In genomic region chr9:13716316-13717099, GRCm38 (mm10) we compare ENCODE assay signal across 8 mouse cellular contexts. TPM values are rescaled to one million over a fixed set of nuclear protein-coding genes. Genes with fewer than 3 reads are reported as not detected.
DNase-seq lines count a peak whose midpoint lies in the region; ATAC-seq and TF ChIP-seq lines count a peak whose summit lies in the region.

No protein-coding gene starts in this region.

- H3K36me3 ChIP-seq in E14TG2a.4 (ENCODE audit: insufficient read depth, low read length) = no peaks in the 10 kb centered on the region
- H3K36me3 ChIP-seq in forebrain, embryonic 10.5 days (replicated peaks) = no peaks in the 10 kb centered on the region
- no peaks in the 10 kb centered on the region for H3K36me3 ChIP-seq in heart, postnatal 0 days (replicated peaks; ENCODE audit: control insufficient read depth, insufficient read depth, low read length)
- H3K36me3 ChIP-seq in liver, embryonic 14.5 days (replicated peaks; ENCODE audit: control insufficient read depth, insufficient read depth, low read depth) = no peaks in the 10 kb centered on the region
- no peaks in the 10 kb centered on the region for H3K36me3 ChIP-seq in neural tube, embryonic 13.5 days

- no peak overlapping the region for H3K27ac ChIP-seq in forebrain, embryonic 10.5 days
- H3K27ac ChIP-seq in heart, postnatal 0 days (ENCODE audit: low read depth) = no peak overlapping the region
- H3K27ac ChIP-seq in liver, embryonic 14.5 days = no peak overlapping the region
- H3K27ac ChIP-seq in neural tube, embryonic 13.5 days (replicated peaks) = no peak overlapping the region

- WGBS in forebrain, embryonic 10.5 days = 30% methylated on average over 8 of the region's 8 CpGs
- 19% methylated on average over 8 of the region's 8 CpGs for WGBS in heart, postnatal 0 days
- WGBS in liver, embryonic 14.5 days (ENCODE audit: insufficient replicate concordance) = 17% methylated on average over 8 of the region's 8 CpGs
- WGBS in neural tube, embryonic 13.5 days = 28% methylated on average over 8 of the region's 8 CpGs

- H3K4me1 ChIP-seq in E14TG2a.4 (replicated peaks; ENCODE audit: low read depth, low read length) = no peaks in the 10 kb centered on the region
- 0 out of 2 replicates have a peak, but pooled peaks cover 2% of the 10 kb centered on the region for H3K4me1 ChIP-seq in forebrain, embryonic 10.5 days
- 0 out of 2 replicates have a peak, but pooled peaks cover 3% of the 10 kb centered on the region for H3K4me1 ChIP-seq in heart, postnatal 0 days (ENCODE audit: control insufficient read depth, insufficient read depth)
- no peaks in the 10 kb centered on the region for H3K4me1 ChIP-seq in liver, embryonic 14.5 days (replicated peaks; ENCODE audit: control insufficient read depth in 2 of 2, insufficient read depth in 2 of 2, low read length in 1 of 2)
- no peaks in the 10 kb centered on the region for H3K4me1 ChIP-seq in neural tube, embryonic 13.5 days (replicated peaks)

- peak; percentile 6 for DNase-seq in c-Kit-negative CD71-positive TER-119-positive erythroid progenitor cells, embryonic 14.5 days (ENCODE audit: low read depth, low spot score)
- DNase-seq in forebrain, embryonic 10.5 days (ENCODE audit: extremely low spot score, low spot score) = peak; percentile 74
- peak; percentile 82 for DNase-seq in heart, postnatal 0 days (ENCODE audit: low spot score)
- DNase-seq in kidney, postnatal 36 days = peak; percentile 85 to 89
- peak; percentile 32 to 34 (median 33) for DNase-seq in liver, embryonic 14.5 days (ENCODE audit: low read depth in 3 of 3, low spot score in 3 of 3)
- peak; percentile 55 for DNase-seq in telencephalon, adult 2 months (ENCODE audit: low read depth, low spot score)

- ATAC-seq in heart, postnatal 0 days (ENCODE audit: insufficient read depth, low read depth) = no peak
- ATAC-seq in liver, embryonic 14.5 days (ENCODE audit: insufficient read depth) = no peak
- peak; percentile 74 for ATAC-seq in neural tube, embryonic 13.5 days (ENCODE audit: low read depth)

- no peak overlapping the region for H3K9ac ChIP-seq in heart, postnatal 0 days (replicated peaks; ENCODE audit: low read depth, low read length)
- H3K9ac ChIP-seq in liver, embryonic 14.5 days (replicated peaks) = no peak overlapping the region
- no peak overlapping the region for H3K9ac ChIP-seq in neural tube, embryonic 13.5 days

- H3K4me2 ChIP-seq in heart, postnatal 0 days (ENCODE audit: low read depth, low read length) = peak overlapping the region; percentile 26; the same call in 1 of the 2 replicates
- no peak overlapping the region for H3K4me2 ChIP-seq in liver, embryonic 14.5 days (ENCODE audit: low read depth)
- H3K4me2 ChIP-seq in neural tube, embryonic 13.5 days = no peak overlapping the region

- no peak for TF ChIP-seq EP300 in heart, postnatal 0 days (IDR thresholded peaks at IDR 0.05; ENCODE audit: low read depth)
- TF ChIP-seq EP300 in liver, embryonic 14.5 days (IDR thresholded peaks at IDR 0.05; ENCODE audit: low read depth) = no peak

- no peaks in the 10 kb centered on the region for H3K9me3 ChIP-seq in E14TG2a.4 (ENCODE audit: low read length)
- H3K9me3 ChIP-seq in forebrain, embryonic 10.5 days = no peaks in the 10 kb centered on the region
- H3K9me3 ChIP-seq in heart, postnatal 0 days (replicated peaks; ENCODE audit: control insufficient read depth, low read length) = no peaks in the 10 kb centered on the region
- no peaks in the 10 kb centered on the region for H3K9me3 ChIP-seq in liver, embryonic 14.5 days (ENCODE audit: control insufficient read depth, low read length)
- H3K9me3 ChIP-seq in neural tube, embryonic 13.5 days = no peaks in the 10 kb centered on the region

- no peak overlapping the region for H3K4me3 ChIP-seq in E14TG2a.4 (replicated peaks; ENCODE audit: low read length)
- no peak overlapping the region for H3K4me3 ChIP-seq in forebrain, embryonic 10.5 days
- H3K4me3 ChIP-seq in heart, postnatal 0 days (ENCODE audit: low read depth, low read length) = no peak overlapping the region
- H3K4me3 ChIP-seq in liver, embryonic 14.5 days (ENCODE audit: insufficient read depth in 1 of 2, low read depth in 2 of 2, low read length in 2 of 2) = no peak overlapping the region
- no peak overlapping the region for H3K4me3 ChIP-seq in neural tube, embryonic 13.5 days

- peak; percentile 91 for TF ChIP-seq CTCF in E14TG2a.4 (conservative IDR thresholded peaks at IDR 0.05; ENCODE audit: low read length)
- TF ChIP-seq CTCF in heart, postnatal 0 days (IDR thresholded peaks at IDR 0.05; ENCODE audit: low read depth) = peak; percentile 93
- TF ChIP-seq CTCF in liver, embryonic 14.5 days (IDR thresholded peaks at IDR 0.05; ENCODE audit: low read depth) = peak; percentile 81

- H3K27me3 ChIP-seq in E14TG2a.4 (ENCODE audit: insufficient read depth, low read length) = no peaks in the 10 kb centered on the region
- H3K27me3 ChIP-seq in forebrain, embryonic 10.5 days (ENCODE audit: poor library complexity, severe bottlenecking) = no peaks in the 10 kb centered on the region
- no peaks in the 10 kb centered on the region for H3K27me3 ChIP-seq in heart, postnatal 0 days (ENCODE audit: control insufficient read depth, insufficient read depth, low read length)
- H3K27me3 ChIP-seq in liver, embryonic 14.5 days (ENCODE audit: control insufficient read depth, insufficient read depth, low read length) = no peaks in the 10 kb centered on the region
- H3K27me3 ChIP-seq in neural tube, embryonic 13.5 days = no peaks in the 10 kb centered on the region

RNA-seq across cellular contexts. Expression of gene Mtmr2, which starts 31.7 kb away (rescaled TPM):
- 77.5 and 77.7 TPM in 2 replicates for polyA plus RNA-seq in forebrain, embryonic 10.5 days (2016; fragmentation: Nextera tagmentation; extraction: Ambion mirVana)
- 62.1 and 75.0 TPM in 2 replicates for total RNA-seq in heart, postnatal 0 days (2014; rRNA removed; ENCODE audit: low replicate concordance)
- 33.8 and 35.9 TPM in 2 replicates for polyA plus RNA-seq in heart, postnatal 0 days (2015; fragmentation: Nextera tagmentation; extraction: Ambion mirVana)
- 5.5 and 5.9 TPM in 2 replicates for polyA plus RNA-seq in liver, embryonic 14.5 days (2012; rRNA removed)
- polyA plus RNA-seq in liver, embryonic 14.5 days (2014; fragmentation: Nextera tagmentation; extraction: Ambion mirVana) = 18.1 and 18.6 TPM in 2 replicates
- polyA plus RNA-seq in neural tube, embryonic 13.5 days (2015; fragmentation: Nextera tagmentation; extraction: Ambion mirVana) = 56.5 and 57.2 TPM in 2 replicates

Comparison
In these comparisons a context has a peak if more than half of its experiments do, and no peak if none do; other contexts are left out.
1. DNase-seq: peak in every context shown above with its lines; median percentile 87 in kidney, postnatal 36 days; 82 in heart, postnatal 0 days; 74 in forebrain, embryonic 10.5 days; 55 in telencephalon, adult 2 months; 33 in liver, embryonic 14.5 days; 6 in c-Kit-negative CD71-positive TER-119-positive erythroid progenitor cells, embryonic 14.5 days.